Mouse (Mus musculus): Measurements from ENCODE around the gene Tacc2.

DNA sequence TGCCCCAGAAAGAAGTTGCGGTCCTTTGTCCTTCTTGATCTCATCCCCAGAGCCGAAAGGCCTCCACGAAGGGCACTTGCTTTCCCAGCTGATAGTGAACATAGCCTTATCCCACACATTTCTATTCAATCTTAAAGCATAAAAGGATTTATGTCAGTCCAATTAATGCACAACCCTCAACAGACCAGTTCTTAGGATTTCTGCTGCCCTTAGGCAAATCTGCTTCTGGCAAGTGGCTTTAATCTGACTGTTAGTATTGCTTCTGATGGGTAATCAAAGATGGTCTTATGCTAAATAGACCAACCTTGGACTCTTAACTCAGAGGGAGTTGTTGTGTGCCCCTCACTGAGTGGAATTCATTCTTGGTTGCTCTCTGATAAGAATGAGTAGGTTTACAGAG, 40.4 kb downstream of the Tacc2 start:
- no peak for TF ChIP-seq TAL1 (IDR thresholded peaks at IDR 0.05; ENCODE audit: low read length)
- TF ChIP-seq GATA1 (IDR thresholded peaks at IDR 0.05; ENCODE audit: low read length), result no peak
